Mouse (Mus musculus) lung, postnatal 0 days (tissue): ENCODE results near the gene Psrc1.

Source experiments
- CTCF ChIP-seq: IDR thresholded peaks from 2 replicates; pipeline ENCODE4 v1.5.1; 2016; ENCODE audit warnings: antibody characterized with exemption, mild to moderate bottlenecking
- EP300 ChIP-seq: IDR thresholded peaks from 2 replicates; pipeline ENCODE4 v1.6.1; 2016; ENCODE audit warnings: antibody characterized with exemption, mild to moderate bottlenecking, control low read depth

DNA sequence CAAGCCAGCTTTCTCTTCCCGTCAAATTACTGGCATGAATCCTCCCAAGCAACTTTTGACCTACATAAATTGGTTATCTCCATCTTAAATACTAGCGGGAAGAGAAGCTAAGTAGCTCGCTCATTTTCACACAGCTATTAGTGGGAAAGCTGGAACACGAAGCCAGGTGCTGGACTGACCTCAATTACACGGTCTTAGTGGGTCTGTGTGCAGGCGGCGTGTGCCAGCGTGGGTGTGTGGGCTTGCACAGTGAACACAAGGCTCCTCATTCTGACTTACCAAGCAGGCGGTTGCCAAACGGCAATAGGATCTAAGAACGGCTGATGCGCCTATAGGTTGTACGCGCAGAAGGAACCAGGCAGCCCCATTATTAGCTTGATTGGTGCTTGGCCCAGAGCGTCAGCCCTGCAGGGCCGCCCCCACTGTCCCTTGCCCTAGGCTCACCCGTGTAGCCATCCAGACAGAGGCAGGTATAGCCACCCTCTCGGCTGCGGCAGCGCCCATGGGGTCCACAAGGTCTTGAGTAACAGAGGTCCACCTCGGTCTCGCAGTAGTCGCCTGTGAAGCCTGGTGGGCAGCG, 22.8 kb downstream of the Psrc1 start:
- TF ChIP-seq CTCF (no peak), EP300 (no peak)
